Mouse (Mus musculus) cerebellum, adult 2 months (tissue): ENCODE measurements around the gene Adamts7. TPM values are rescaled to one million over a fixed set of nuclear protein-coding genes. Genes with fewer than 3 reads are reported as not detected.

Source experiments
- DNase-seq, 2 experiments: peaks; one replicate each; pipeline ENCODE4 v3.0.0; 2021
- H3K27ac ChIP-seq: fragments of 200-500 bp; 2 replicates; pipeline ENCODE4 v1.5.1; 2012; ENCODE audit warnings: low read length, control low read depth, inconsistent platforms; ENCODE audit not compliant: insufficient read depth
- H3K27me3 ChIP-seq: fragments of 200-500 bp; 2 replicates; pipeline ENCODE4 v1.6.1; 2012; ENCODE audit warnings: inconsistent platforms, mild to moderate bottlenecking, low read length, moderate library complexity; ENCODE audit not compliant: control insufficient read depth, insufficient read depth
- H3K4me1 ChIP-seq: fragments of 200-500 bp; 2 replicates; pipeline ENCODE4 v1.6.1; 2011; ENCODE audit warnings: low read length; ENCODE audit not compliant: control insufficient read depth, insufficient read depth
- H3K4me3 ChIP-seq: fragments of 200-500 bp; replicated peaks from 2 replicates; pipeline ENCODE3; 2011; ENCODE audit warnings: mild to moderate bottlenecking, low read depth, low read length, control low read depth; ENCODE audit not compliant: insufficient read depth
- CTCF ChIP-seq: fragments of 200-500 bp; IDR thresholded peaks from 2 replicates; pipeline ENCODE4 v1.5.1; 2011; ENCODE audit warnings: low read depth, mild to moderate bottlenecking, control low read depth, low read length, moderate library complexity, borderline replicate concordance; ENCODE audit not compliant: insufficient read depth
- POLR2A ChIP-seq: fragments of 200-500 bp; IDR thresholded peaks from 2 replicates; pipeline ENCODE4 v1.6.1; 2011; ENCODE audit warnings: low read length, control low read depth, borderline replicate concordance; ENCODE audit not compliant: insufficient read depth
- WGBS: fragments of 180-500 bp; shearing (Covaris S2); methylation state at CpG from one replicate; pipeline ENCODE4 v1.1.7; 2018; 5-methylcytosine and 5-hydroxymethylcytosine counted together
- polyA plus RNA-seq: library from polyadenylated mRNA; depleted of rRNA; stranded (reverse); fragments of >200 nt; gene quantifications from 2 replicates; pipeline ENCODE4 v1.2.3, GENCODE M21; 2012

The Adamts7 gene
- polyA plus RNA-seq, 1 experiment, result 0.34 TPM

DNA sequence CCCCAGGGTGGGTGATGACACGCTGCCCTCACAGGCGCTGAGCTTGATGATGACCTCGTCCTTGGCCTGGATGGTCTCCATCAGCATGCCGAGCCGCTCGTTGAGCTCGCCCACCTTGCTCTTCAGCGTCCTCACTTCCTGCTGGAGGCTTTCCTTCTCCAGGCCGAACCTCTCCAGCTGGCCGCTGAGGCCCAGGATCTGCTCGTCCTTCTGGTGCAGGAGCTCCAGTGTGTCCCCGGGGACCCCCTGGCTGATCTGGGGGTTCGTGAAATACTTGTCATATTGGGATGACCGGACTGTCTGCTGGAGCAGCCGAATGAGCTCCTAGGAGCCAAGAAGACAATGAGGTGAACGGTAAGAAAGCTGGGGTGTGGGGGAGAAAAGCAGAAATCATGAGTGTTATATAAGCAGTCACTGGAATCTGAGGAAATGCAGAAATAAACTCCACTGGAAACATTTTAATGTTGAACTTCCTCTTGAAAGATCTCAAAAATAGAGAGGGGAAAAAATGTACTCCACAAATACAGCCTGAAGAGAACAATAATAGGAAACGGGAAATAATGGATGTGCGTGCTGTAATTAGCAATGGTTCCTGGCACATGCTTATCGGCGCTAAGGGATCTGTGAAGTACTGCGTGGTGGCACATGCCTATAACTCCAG, 63.3 kb downstream of the Adamts7 start:
- WGBS, result 73% methylated on average over 21 of the region's 21 CpGs
- no peaks in the 10 kb centered on the region for H3K27me3 ChIP-seq
- DNase-seq, result no peak
- H3K4me1 ChIP-seq, result peaks cover 6% of the 10 kb centered on the region; the same call in 1 of the 2 replicates
- no peak for TF ChIP-seq CTCF
- TF ChIP-seq POLR2A, result no peak
- H3K27ac ChIP-seq, result no peak overlapping the region
- H3K4me3 ChIP-seq, result no peak overlapping the region

DNA sequence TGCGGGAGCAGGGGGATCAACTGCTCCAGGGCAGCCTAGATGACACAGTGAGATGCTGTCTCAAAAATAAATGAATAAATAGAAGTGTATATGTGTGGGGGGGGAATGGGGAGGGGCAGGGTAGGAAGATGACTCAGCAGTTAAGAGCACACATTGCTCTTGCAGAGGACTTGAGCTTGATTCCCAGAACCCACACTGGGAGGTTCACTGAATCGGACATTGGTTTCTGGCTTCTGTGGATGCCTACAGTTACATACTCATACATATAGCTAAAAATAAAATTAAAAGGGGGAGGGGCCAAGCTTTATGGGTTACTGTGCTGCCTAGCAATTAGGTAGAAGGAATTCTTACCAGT, 63.9 kb downstream of the Adamts7 start:
- H3K27me3 ChIP-seq, result no peaks in the 10 kb centered on the region
- peaks cover 6% of the 10 kb centered on the region; the same call in 1 of the 2 replicates for H3K4me1 ChIP-seq
- no peak overlapping the region for H3K27ac ChIP-seq
- TF ChIP-seq POLR2A (no peak), CTCF (no peak)
- WGBS, result 88% methylated on average over 2 of the region's 2 CpGs
- DNase-seq, result no peak
- H3K4me3 ChIP-seq, result no peak overlapping the region

DNA sequence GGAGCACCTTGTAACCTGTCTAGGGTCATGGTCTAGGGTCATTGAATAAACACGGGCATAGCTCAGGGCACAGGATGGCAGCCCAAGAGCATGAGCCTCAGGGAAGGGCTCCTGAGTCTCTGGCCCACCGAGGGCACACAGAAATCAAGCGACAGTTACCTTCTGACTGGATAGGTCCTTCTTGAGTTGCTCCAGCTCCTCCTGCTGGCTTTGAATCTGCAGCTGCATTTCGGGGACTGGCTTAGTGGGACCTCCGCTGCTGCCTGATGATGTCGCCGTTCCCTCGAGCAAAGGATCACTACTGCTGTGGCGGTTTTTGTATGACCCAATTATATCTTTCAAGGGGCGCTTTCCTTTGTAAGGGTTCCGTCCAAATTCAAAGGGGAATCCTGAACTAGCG, 64.3 kb downstream of the Adamts7 start:
- no peak for DNase-seq
- 85% methylated on average over 12 of the region's 12 CpGs for WGBS
- Histone ChIP-seq H3K4me3 (no peak overlapping the region), H3K4me1 (peaks cover 6% of the 10 kb centered on the region; the same call in 1 of the 2 replicates), H3K27ac (no peak overlapping the region), H3K27me3 (no peaks in the 10 kb centered on the region)
- no peak for TF ChIP-seq CTCF
- no peak for TF ChIP-seq POLR2A

DNA sequence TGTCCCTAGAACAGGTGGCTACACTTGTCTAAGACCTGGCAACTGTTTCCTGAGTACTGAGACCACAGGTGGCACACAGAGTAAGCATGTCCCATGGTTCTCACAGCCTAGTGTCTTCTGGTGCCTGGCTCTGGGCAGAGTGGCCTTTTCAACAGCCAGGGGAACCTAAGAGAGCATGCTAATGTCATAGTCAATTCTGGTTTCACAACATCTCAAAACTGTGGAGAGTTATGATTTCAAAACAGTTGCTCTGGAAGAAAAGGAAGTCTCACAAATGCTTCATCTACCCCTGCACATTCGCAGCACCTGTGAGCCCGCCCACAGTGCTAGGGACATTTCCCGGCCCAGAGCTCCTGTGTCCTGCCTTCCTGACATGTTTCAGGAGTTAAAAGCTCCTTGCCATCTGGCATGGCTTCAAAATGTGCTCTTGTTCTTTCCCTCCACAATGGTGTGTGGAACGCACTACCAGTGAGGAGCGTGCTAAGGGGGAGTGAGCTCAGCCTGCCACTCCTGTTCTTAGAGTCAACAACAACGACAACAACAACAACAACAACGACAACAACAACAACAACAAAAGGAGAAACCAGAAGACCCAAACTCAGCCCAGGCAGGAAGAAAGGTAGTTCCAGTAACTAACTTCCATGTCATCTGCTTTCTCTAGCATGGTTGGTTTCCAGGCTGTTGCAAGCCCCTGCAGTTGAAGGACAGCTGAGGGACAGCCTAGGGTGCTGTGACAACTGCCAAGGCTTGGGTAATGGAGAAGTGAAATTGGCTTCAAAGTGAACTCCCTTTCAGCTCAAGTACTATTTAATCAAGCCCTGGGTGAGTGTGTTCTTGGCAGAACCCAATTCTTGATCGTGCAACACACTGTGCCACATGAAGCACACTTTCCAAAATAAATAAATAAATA, 70.2 kb downstream of the Adamts7 start:
- DNase-seq, result no peak
- Histone ChIP-seq H3K4me1 (no peaks in the 10 kb centered on the region; the same call in 1 of the 2 replicates), H3K27me3 (no peaks in the 10 kb centered on the region), H3K27ac (no peak overlapping the region), H3K4me3 (no peak overlapping the region)
- whole genome bisulfite sequencing, result 61% methylated on average over 8 of the region's 8 CpGs
- TF ChIP-seq CTCF (no peak), POLR2A (no peak)

DNA sequence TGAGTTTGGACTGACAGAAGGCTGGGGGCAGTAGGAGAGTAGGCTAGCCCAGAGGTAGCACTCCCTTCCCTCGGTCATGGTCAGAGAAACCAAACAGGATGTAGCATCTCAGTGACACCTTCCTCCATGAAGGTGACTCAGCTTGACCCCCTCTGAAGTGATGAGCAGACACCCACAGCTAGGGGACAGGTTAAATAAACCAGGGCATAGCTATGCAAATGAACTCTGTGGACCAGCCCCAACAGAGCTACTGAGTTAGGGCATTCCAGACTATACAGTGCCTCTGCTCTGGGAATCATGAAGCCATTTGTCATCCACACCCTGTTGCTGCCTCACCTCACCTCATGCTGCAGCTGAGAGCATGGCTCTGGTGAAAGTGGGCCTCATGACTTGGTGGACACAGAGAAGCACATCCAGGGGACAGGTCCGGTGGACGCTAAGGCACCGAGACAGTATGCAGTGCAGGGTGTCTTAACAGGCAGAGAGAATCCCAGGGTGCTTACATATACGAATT, 71.1 kb downstream of the Adamts7 start:
- Histone ChIP-seq H3K27me3 (no peaks in the 10 kb centered on the region), H3K27ac (no peak overlapping the region), H3K4me3 (no peak overlapping the region), H3K4me1 (no peaks in the 10 kb centered on the region; the same call in 1 of the 2 replicates)
- TF ChIP-seq CTCF, result no peak
- WGBS, result 96% methylated on average over 5 of the region's 5 CpGs
- no peak for DNase-seq

DNA sequence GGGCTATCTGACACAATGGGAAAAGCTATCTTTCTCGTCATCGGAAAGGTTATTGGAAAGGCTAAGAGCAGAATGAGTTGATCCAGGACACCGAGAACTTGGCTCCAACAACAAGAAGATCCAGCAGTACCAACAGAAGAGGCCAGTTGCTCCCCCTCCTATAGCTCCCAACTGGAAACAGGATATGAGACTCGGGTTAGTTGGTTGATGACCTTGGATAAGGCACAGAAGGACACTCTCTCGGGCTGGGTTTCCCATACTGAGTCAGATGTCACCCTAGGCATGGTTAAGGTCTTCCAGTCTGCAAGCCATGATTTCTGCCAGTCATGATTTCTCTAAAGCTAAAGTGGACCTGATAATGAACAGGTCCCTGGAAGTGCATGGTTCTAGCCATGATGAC, 71.9 kb downstream of the Adamts7 start:
- WGBS, result 95% methylated on average over 5 of the region's 5 CpGs
- DNase-seq, result no peak
- TF ChIP-seq CTCF, result no peak
- TF ChIP-seq POLR2A, result no peak
- H3K4me1 ChIP-seq, result no peaks in the 10 kb centered on the region; the same call in 1 of the 2 replicates
- H3K4me3 ChIP-seq, result no peak overlapping the region
- H3K27ac ChIP-seq, result no peak overlapping the region
- H3K27me3 ChIP-seq, result no peaks in the 10 kb centered on the region

DNA sequence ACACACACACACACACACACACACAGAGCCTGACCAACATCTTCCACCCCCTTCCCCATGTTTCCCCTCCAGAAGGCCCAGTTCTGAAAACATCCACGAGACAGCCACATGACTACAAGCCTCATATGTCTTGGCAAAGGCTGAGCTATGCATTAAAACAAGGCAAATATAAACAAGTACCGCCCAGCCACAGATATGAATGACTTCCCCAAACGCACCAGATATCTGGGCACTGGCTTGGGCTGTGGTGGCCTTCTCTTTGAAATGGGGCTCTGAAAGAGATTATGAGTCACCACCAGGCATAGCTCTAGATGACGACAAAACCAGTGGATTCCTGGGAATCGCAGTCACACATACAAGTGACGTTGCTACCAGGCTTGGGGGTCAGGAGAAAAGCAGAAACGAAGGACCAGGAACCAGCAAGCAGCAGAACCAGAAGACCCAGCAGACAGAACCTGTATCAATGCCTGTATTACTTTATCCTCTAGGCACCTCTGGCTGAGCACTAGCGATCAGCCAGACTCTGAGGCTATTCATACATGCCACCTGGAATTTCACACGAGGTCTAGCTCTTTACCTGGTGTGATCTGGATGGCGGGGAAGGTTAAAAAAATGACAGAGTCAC, 72.5 kb downstream of the Adamts7 start:
- H3K4me1 ChIP-seq, result no peaks in the 10 kb centered on the region; the same call in 1 of the 2 replicates
- DNase-seq, result no peak
- no peak overlapping the region for H3K27ac ChIP-seq
- WGBS, result 90% methylated on average over 10 of the region's 10 CpGs
- no peaks in the 10 kb centered on the region for H3K27me3 ChIP-seq
- no peak overlapping the region for H3K4me3 ChIP-seq
- TF ChIP-seq POLR2A (no peak), CTCF (no peak)

DNA sequence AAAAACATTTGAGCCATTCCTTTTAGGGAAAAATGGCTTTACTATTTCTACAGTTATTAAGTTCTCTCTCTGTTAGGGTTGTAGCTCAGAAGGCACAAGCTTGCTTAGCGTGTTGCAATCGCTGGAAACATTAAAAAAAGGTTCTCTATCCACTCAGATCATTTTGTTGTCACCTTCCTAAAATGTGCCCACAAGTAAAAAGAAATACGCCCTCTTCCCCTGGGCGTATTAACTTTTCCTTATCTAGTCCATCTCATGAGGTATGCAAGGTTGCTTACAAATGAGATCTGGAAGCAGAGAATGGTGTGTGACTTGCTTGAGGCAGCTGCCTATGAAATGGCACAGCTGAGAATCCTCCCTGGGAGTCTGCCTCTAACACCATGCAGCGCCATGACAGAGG, 73.9 kb downstream of the Adamts7 start:
- Histone ChIP-seq H3K27me3 (no peaks in the 10 kb centered on the region), H3K27ac (no peak overlapping the region), H3K4me1 (no peaks in the 10 kb centered on the region; the same call in 1 of the 2 replicates), H3K4me3 (no peak overlapping the region)
- no peak for DNase-seq
- WGBS, result 96% methylated on average over 5 of the region's 5 CpGs
- TF ChIP-seq CTCF, result no peak
- TF ChIP-seq POLR2A, result no peak
